9 mouse cellular contexts compared by ENCODE assay signal in the genomic region with DNA sequence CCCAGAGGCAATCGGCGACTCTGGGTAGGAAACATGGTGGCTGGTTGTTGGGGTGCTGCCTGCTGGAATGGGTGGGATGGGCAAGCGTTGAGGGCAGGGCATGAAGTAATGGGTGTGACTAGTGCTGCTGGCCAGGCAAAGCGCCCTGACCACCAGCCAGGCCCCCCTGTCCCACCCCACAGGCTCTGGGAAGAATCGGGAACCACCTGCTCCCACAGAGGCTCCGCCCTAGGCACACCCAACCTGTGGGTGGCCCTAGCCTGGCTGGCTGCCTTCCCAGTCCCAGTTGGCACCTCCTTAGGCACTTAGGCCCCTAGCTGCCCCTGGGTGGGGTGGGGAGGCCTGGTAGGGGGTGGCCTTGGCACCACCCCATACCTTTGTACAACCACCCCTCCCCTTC. TPM values are rescaled to one million over a fixed set of nuclear protein-coding genes. Genes with fewer than 3 reads are reported as not detected.
DNase-seq lines count a peak whose midpoint lies in the region; ATAC-seq and TF ChIP-seq lines count a peak whose summit lies in the region.
"Had no signal": no experiment of that assay in that cellular context is flagged by ENCODE, and none has a peak within 500 bp of the region (broad histone marks: within the 10 kb centered on the region; RNA-seq: fewer than 3 reads in every experiment).

No protein-coding gene starts in this region.

- peaks cover 6% of the 10 kb centered on the region; the same call in 1 of the 2 replicates for H3K36me3 ChIP-seq in kidney, adult 2 months (ENCODE audit: control insufficient read depth, insufficient read depth, low read length)
- H3K36me3 ChIP-seq in lung, embryonic 14.5 days (ENCODE audit: insufficient read depth): peaks cover 45% of the 10 kb centered on the region

- no peaks in the 10 kb centered on the region for H3K27me3 ChIP-seq in kidney, adult 2 months (replicated peaks; ENCODE audit: control insufficient read depth, insufficient read depth, low read length)
- H3K27me3 ChIP-seq in lung, embryonic 14.5 days (ENCODE audit: insufficient read depth, low read length): no peaks in the 10 kb centered on the region
- H3K27me3 ChIP-seq: Patski had no signal

- intact Hi-C loops in gastrocnemius, postnatal 14 days (cut with DNase I; ENCODE audit: low total_unique reads): no loop called here

- 55% methylated on average over 6 of the region's 6 CpGs for WGBS in kidney, adult 2 months
- 81% methylated on average over 6 of the region's 6 CpGs for WGBS in lung, embryonic 14.5 days

- H3K27ac ChIP-seq in layer of hippocampus, adult 2 months: peak overlapping the region; percentile 98
- 0 out of 2 replicates have a peak overlapping the region, but pooled peaks have one; percentile 0 for H3K27ac ChIP-seq in kidney, adult 2 months (ENCODE audit: insufficient read depth, low read depth, low read length)
- H3K27ac ChIP-seq in lung, embryonic 14.5 days (ENCODE audit: low read depth): 0 out of 2 replicates have a peak overlapping the region, but pooled peaks have one; percentile 18

- peaks cover 23% of the 10 kb centered on the region for H3K4me1 ChIP-seq in kidney, adult 2 months (ENCODE audit: control insufficient read depth, insufficient read depth, low read length)
- H3K4me1 ChIP-seq in lung, embryonic 14.5 days (ENCODE audit: insufficient read depth): 0 out of 2 replicates have a peak, but pooled peaks cover 4% of the 10 kb centered on the region

- TF ChIP-seq CTCF in layer of hippocampus, adult 2 months (conservative IDR thresholded peaks at IDR 0.05): no peak
- TF ChIP-seq CTCF in kidney, adult 2 months (conservative IDR thresholded peaks at IDR 0.05; ENCODE audit: insufficient read depth, insufficient read length, low read depth, low read length): no peak
- no peak for TF ChIP-seq CTCF in lung, embryonic 14.5 days (IDR thresholded peaks at IDR 0.05; ENCODE audit: low read depth)

- no peak overlapping the region for H3K9ac ChIP-seq in lung, embryonic 14.5 days

- H3K4me3 ChIP-seq in layer of hippocampus, adult 2 months: no peak overlapping the region
- H3K4me3 ChIP-seq in kidney, adult 2 months (ENCODE audit: insufficient read depth, low read depth, low read length): no peak overlapping the region
- H3K4me3 ChIP-seq in lung, embryonic 14.5 days (ENCODE audit: low read depth, low read length): no peak overlapping the region

- TF ChIP-seq POLR2A in kidney, adult 2 months (IDR thresholded peaks at IDR 0.05; ENCODE audit: low read depth, low read length): no peak

- DNase-seq in layer of hippocampus, adult 2 months (ENCODE audit: low spot score in 2 of 2): no peak
- no peak for DNase-seq in layer of hippocampus, postnatal 36 days
- DNase-seq in cerebellum, postnatal 10 days: peak; percentile 64 to 66
- peak; percentile 66 to 73 for DNase-seq in heart, adult 9 months (ENCODE audit: low spot score in 2 of 2)
- peak; percentile 84 for DNase-seq in kidney, adult 2 months
- no peak for DNase-seq in lung, embryonic 14.5 days
- DNase-seq in retina, postnatal 1 day: no peak
- DNase-seq in gastrocnemius, postnatal 14 days: no peak

- 0 out of 2 replicates have a peak overlapping the region, but pooled peaks have one; percentile 7 for H3K4me2 ChIP-seq in lung, embryonic 14.5 days

- H3K9me3 ChIP-seq in lung, embryonic 14.5 days (ENCODE audit: low read depth, low read length): no peaks in the 10 kb centered on the region

- no peak for ATAC-seq in lung, embryonic 14.5 days (ENCODE audit: insufficient read depth)
- ATAC-seq: Patski had no signal

RNA-seq across cellular contexts. Expression of gene Midn, which starts 2.2 kb away (rescaled TPM):
- total RNA-seq in layer of hippocampus, adult 2 months (2021): 10 to 100 TPM; 53.1 to 54.5 TPM
- total RNA-seq in layer of hippocampus, postnatal 36 days (2021): 10 to 100 TPM; 58.9 to 62.6 TPM
- polyA plus RNA-seq in kidney, adult 2 months (2012; rRNA removed): 65.6 and 67.0 TPM in 2 replicates
- 32.6 and 34.2 TPM in 2 replicates for polyA plus RNA-seq in lung, embryonic 14.5 days (2014; fragmentation: Nextera tagmentation; extraction: Ambion mirVana)
- total RNA-seq in gastrocnemius, postnatal 14 days (2021): 10 to 100 TPM; 40.3 to 43.6 TPM

RNA-seq across cellular contexts. Expression of gene Cbarp, which starts 5.3 kb away (rescaled TPM):
- 100 to 1,000 TPM; 331 to 341 TPM for total RNA-seq in layer of hippocampus, adult 2 months (2021)
- 100 to 1,000 TPM; 336 to 379 TPM for total RNA-seq in layer of hippocampus, postnatal 36 days (2021)
- polyA plus RNA-seq in kidney, adult 2 months (2012; rRNA removed): 8.1 and 8.7 TPM in 2 replicates
- 3.8 and 5.5 TPM in 2 replicates for polyA plus RNA-seq in lung, embryonic 14.5 days (2014; fragmentation: Nextera tagmentation; extraction: Ambion mirVana)
- total RNA-seq in gastrocnemius, postnatal 14 days (2021): 1 to 10 TPM; 1.6 TPM

RNA-seq across cellular contexts. Expression of gene Atp5d, which starts 7.5 kb away (rescaled TPM):
- total RNA-seq in layer of hippocampus, adult 2 months (2021): 100 to 1,000 TPM; 332 to 344 TPM
- 100 to 1,000 TPM; 324 to 369 TPM for total RNA-seq in layer of hippocampus, postnatal 36 days (2021)
- 1,948 and 2,036 TPM in 2 replicates for polyA plus RNA-seq in kidney, adult 2 months (2012; rRNA removed)
- polyA plus RNA-seq in lung, embryonic 14.5 days (2014; fragmentation: Nextera tagmentation; extraction: Ambion mirVana): 493 and 529 TPM in 2 replicates
- 100 to 1,000 TPM; 657 to 736 TPM for total RNA-seq in gastrocnemius, postnatal 14 days (2021)

RNA-seq across cellular contexts. Expression of gene Cirbp, which starts 19.9 kb away (rescaled TPM):
- 100 to 1,000 TPM in 1 of 2 experiments, 10 to 100 TPM in 1; 88.3 to 103 TPM for total RNA-seq in layer of hippocampus, adult 2 months (2021)
- total RNA-seq in layer of hippocampus, postnatal 36 days (2021): 10 to 100 TPM; 58.5 to 63.4 TPM
- polyA plus RNA-seq in kidney, adult 2 months (2012; rRNA removed): 86.7 and 87.8 TPM in 2 replicates
- 71.8 and 71.9 TPM in 2 replicates for polyA plus RNA-seq in lung, embryonic 14.5 days (2014; fragmentation: Nextera tagmentation; extraction: Ambion mirVana)
- total RNA-seq in gastrocnemius, postnatal 14 days (2021): 10 to 100 TPM; 41.4 to 41.5 TPM

RNA-seq across cellular contexts. Expression of gene 1600002K03Rik, which starts 26.8 kb away (rescaled TPM):
- total RNA-seq in layer of hippocampus, adult 2 months (2021): 1 to 10 TPM; 7.0 to 7.4 TPM
- 1 to 10 TPM; 6.4 to 6.9 TPM for total RNA-seq in layer of hippocampus, postnatal 36 days (2021)
- polyA plus RNA-seq in kidney, adult 2 months (2012; rRNA removed): 7.9 and 11.2 TPM in 2 replicates
- 8.3 and 9.7 TPM in 2 replicates for polyA plus RNA-seq in lung, embryonic 14.5 days (2014; fragmentation: Nextera tagmentation; extraction: Ambion mirVana)
- 1 to 10 TPM; 3.3 to 4.2 TPM for total RNA-seq in gastrocnemius, postnatal 14 days (2021)

Comparison
In these comparisons a context has a peak if more than half of its experiments do, and no peak if none do; other contexts are left out.
1. DNase-seq: peak in cerebellum, postnatal 10 days (2 of 2), heart, adult 9 months (2 of 2) and kidney, adult 2 months (single experiment); none in layer of hippocampus, adult 2 months (0 of 2), layer of hippocampus, postnatal 36 days (0 of 2), lung, embryonic 14.5 days (single experiment), retina, postnatal 1 day (single experiment) and gastrocnemius, postnatal 14 days (single experiment).
2. H3K27ac ChIP-seq: peak in every context shown above with its lines; median percentile 98 in layer of hippocampus, adult 2 months; 18 in lung, embryonic 14.5 days; 0 in kidney, adult 2 months.
3. RNA of gene Cbarp, which starts 5.3 kb away (total RNA-seq): 336 to 379 TPM in layer of hippocampus, postnatal 36 days and 331 to 341 TPM in layer of hippocampus, adult 2 months; 1.6 TPM in gastrocnemius, postnatal 14 days; every median in the first group is over 100 times any median in the second.